Mouse (Mus musculus): ENCODE results near the gene Dlgap1.

The Dlgap1 gene

DNA sequence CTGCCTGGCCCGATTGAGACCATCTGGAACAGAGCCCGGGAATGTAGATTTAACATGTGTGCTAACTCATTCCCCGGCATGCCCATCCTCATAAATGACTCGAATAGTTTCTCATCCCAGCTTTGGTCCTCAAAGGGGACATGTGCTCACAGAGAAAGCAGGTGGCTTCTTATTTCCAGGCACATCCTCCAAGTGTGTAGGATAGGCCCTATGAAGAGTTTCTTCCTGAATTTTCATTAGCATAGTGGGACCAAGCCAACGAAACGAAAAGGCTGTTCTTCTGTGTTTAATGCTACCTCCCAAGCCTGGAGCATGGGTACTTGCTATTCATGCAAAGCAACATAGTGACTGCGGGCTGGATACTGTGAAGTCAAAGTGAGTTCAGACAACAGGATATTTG is 503.3 kb downstream of the Dlgap1 start:
- DNase-seq: peak; percentile 45

- DNase-seq: no peak
These were observed 505.0 kb downstream of the Dlgap1 start for GRCm38 (mm10) chr17:70473871-70474270.

GRCm38 (mm10) chr17:70483716-70484115 is 514.8 kb downstream of the Dlgap1 start:
- no peak for DNase-seq

DNA sequence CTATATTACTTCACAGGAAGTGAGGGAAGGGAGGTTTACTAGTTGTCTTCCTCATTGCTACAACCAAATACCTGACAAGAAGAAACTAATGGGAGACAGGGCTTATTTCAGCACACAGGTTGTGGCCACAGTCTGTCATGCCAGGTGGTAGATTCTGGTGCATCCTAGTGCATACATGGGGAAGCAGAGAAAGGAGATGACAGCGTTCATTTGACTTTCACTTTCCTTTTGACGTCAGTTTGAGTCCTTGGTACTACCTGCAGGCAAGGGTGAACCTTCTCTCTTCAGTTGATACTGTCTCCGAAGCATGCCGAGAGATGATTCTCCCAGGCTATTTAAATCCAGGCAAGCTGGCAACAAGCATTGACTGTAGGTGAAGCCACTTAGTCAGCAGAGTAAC is 516.8 kb downstream of the Dlgap1 start:
- DNase-seq: no peak

DNA sequence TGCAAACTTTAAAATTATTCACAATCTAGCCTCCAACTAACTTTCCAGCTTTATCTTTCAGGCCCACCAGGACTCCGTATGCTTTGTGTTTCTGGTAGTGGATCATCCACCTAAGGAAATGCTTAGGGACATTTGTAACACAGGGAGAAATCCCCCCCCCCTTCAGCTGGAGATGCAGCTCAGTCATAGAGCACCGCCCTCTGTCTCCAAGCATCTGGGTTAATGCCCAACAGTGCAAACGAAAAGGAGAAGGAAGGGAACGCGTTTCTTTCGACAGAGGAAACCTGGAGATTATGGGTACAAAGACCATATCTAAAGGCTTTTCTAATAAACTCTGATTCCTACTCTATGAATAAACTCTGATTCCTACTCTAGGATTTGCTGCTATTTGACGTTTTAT is 517.4 kb downstream of the Dlgap1 start:
- DNase-seq: no peak

- no peak for DNase-seq
These were observed 518.0 kb downstream of the Dlgap1 start for GRCm38 (mm10) chr17:70486831-70487230.

- peak; percentile 92 for DNase-seq
These were observed 520.0 kb downstream of the Dlgap1 start for GRCm38 (mm10) chr17:70488784-70489265.

DNA sequence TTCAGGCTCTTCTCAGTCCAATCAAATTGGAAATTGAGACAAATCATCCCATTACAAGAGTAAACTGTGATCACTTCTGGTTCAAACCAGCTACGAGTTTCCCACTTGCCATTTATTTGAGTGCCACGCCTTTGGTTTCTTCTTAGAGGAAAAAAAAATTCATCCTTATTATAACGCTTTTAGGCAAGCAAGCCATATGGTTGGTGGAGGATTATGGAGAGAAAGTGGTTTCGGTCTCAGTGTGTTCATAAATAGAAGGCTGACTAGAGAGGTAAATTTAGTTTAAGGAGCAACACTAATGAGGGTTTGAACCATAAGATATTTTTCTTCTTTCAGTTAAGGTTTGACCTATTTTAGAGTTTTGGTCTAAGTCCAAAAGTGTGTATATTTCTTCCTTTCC is 522.7 kb downstream of the Dlgap1 start:
- no peak for DNase-seq

DNA sequence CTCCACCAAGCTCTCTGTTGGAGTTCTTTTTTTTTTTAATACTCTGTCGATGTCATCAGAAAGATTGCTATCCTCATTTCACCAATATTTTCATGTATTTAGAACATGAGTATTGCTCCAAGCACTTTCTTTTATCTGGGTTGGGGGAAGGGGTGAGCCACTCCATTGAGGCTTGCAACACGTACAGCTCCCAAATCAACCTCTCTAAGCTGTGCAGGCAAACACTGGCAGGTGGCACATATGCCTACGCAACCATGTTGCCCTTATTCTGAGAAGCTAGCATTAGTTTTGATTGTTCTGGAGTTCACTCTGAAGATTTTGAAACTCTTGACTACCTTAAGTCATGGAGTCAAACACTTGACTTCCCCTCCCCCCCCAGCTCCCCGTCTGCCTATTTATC is 525.5 kb downstream of the Dlgap1 start:
- peak; percentile 50 for DNase-seq

DNA sequence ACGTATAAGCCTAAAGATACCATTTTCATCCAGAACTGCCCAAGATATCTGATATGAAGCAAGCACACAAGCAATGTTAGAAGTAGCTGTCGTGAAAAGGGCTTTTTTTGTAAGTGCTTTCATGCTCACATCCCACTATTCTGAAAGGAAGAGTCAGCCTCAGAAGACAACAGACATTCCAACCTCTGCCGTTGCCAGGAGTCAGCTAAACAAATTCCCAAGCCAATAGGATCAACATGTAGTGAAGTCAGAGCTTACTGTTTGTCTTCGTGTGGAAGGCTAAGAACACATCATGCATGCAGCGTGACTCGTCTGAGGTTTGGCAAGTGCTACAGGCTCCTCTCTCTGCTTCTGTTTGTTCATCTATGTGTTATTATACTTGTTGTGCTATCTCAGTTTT is 529.4 kb downstream of the Dlgap1 start:
- no peak for DNase-seq

GRCm38 (mm10) chr17:70501933-70502332 is 533.1 kb downstream of the Dlgap1 start:
- no peak for DNase-seq

DNA sequence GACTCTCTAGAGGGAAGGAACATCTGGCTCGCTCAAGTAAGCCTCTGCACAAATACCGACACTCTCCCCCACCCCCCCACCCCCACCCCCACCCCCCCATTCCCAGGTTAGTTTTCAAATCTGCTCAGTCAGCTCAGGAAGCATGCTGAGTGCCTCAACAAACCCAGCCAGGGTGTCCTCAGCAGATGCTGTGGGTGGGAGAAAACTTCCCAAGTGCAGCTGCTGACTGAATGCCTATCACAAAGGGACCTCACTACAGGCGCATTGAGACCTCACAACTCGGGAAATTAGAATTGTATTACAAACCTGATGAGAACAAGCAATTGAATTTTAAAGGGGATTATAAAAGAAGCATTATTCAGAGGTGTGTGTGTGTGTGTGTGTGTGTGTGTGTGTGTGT is 538.9 kb downstream of the Dlgap1 start:
- no peak for DNase-seq

DNA sequence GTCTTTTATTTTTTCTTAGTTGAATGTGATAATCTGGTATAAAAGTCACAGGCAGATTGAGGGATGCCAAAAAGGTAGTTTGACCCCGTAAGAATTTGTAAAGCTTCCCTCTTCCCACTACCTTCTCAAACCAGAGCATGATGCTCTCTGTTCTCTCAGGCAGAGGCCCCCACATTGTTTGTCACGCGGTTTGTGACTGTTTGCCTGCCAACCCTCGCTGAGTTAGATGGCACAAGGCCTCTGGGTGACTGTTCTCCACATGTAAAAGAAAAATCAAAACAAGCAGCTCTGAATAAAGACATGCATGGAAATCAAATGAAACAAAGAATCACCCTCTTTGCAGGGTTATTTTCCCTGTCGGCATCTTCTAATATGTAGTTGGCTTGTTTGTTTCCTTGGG is 541.6 kb downstream of the Dlgap1 start:
- DNase-seq: peak; percentile 45

GRCm38 (mm10) chr17:70511401-70511800 is 542.5 kb downstream of the Dlgap1 start:
- no peak for DNase-seq

DNA sequence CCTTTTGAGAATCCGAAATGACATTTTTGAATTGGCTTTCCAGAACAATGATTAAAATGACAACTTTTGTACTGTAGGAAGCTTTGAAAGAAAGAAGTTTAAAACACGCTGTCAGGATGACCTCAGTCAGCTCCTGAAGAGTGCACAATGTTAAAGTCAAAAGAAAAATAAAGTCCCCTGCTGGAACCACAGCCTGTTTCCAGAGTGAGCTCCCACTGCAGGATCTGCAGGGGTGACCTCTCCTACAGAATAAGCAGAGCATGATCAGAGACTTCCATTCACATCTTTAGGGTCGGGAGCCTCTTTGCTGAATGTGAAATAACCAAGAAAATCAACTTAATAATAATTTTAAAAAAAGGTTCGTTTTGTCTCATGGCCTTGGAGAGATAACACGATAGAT is 544.9 kb downstream of the Dlgap1 start:
- no peak for DNase-seq

GRCm38 (mm10) chr17:70516506-70516905 is 547.6 kb downstream of the Dlgap1 start:
- DNase-seq: no peak

DNA sequence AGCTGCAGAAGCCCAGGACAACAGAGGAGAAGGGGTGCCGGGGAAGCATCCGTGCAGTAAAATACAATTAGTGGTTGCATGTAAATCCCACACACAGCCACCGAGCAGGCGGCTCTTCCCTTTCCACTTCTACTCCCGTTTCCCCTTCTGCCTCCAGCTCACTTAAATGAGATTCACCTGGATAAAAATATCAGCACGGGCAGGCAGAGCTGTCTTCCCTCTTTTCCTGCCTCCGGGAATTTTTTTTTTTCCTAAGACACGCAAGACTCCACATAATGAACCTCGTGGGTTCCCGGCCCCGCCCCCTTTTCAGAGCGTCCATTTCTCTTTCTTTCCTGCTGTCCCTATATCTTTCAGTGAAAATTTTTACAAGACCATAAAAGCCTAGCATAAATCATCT is 548.5 kb downstream of the Dlgap1 start:
- DNase-seq: no peak

DNA sequence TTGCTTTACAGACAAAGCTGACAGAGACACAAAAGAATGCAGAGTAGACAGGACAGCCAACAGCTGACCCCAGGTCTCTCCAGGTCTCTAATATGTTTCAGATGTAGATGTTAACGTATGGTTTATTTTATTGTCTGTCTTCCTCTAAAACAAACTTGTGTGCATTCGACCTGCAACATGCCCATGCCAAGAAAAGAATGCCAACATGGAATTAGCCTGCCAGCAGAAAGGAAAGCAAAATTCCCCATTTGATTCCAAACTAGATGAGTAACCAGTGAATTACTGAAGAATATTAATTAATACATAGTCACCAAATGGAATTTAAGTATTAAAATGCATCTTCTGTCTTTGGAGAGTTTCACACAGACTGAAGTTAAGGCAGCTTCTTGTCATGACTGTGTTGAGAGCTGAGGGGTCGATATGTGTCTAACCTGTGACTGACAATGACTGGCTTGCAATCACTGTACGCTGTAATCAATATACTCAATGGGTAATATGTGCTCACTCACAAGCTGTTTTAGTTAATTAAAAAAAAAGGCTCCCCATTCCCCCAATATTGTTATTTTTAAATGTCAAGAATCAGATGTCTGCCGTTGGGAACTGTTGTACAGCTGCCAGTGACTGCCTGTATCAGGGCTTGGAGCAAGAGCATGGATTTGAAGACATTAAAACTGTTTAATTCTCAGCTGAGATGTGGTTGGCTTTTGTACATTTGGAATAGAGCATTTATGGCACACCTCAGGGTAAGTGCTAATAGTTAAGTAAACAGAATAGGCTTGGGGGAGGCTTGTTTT is 552.4 kb downstream of the Dlgap1 start:
- peak; percentile 62 for DNase-seq

DNA sequence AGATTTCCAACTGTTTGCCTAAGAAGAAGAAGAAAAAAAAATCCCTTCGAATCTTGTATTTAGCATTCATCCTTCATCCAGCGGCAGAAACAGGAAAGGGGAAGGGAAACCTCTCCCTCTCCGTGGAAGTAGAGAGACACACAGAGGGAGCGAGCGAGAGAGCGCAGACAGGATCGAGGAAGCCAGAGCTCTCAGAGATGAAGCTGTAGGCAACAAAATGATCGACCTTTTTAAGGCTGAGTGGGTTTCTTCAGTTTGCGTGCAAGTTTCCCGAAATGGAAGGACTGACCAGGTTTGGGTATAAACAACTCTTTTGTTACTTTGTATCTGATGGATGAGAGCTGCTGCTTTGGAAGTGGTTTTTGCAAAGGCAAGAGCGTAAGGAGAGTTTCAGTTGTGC is 553.1 kb downstream of the Dlgap1 start:
- no peak for DNase-seq

DNA sequence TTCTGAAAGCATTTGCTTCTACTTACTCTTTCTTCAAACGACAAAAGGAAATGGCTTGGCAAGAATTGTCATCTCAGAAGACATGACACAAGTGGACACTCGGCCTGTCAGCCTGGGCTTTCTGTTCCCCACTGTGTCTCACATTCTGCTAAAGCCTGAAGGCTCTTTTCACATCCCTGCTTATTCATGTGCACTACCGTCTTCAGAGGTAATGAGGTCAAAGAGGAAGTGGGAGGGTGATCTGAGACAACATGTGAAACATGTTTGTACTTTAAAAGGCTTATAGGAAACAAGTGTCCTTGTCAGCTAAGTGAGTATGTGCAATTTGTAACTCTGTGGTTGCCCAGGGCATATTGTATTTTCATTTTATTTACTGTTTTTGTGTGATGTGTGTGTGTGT is 557.1 kb downstream of the Dlgap1 start:
- DNase-seq: no peak

DNA sequence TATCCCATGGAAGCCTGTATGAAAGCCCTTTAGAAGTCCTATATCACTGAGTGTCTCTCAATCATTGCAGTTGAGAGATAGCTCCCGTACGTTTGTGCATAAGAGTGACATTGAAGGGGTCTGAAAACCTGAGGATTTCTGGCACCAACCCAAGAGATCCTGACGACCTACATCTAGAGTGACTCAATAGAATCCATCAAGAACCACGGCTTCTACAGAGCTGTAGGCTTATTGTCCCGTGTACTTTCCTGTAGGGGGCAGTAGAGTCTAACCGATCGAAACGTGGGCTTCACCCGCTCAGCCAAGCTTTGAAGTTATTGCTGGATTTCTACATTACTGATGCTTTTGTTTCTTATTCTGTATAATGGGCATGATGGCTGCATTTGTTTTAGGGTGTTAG is 558.2 kb downstream of the Dlgap1 start:
- DNase-seq: peak; percentile 58

GRCm38 (mm10) chr17:70528196-70529187 is 559.6 kb downstream of the Dlgap1 start:
- DNase-seq: no peak

DNA sequence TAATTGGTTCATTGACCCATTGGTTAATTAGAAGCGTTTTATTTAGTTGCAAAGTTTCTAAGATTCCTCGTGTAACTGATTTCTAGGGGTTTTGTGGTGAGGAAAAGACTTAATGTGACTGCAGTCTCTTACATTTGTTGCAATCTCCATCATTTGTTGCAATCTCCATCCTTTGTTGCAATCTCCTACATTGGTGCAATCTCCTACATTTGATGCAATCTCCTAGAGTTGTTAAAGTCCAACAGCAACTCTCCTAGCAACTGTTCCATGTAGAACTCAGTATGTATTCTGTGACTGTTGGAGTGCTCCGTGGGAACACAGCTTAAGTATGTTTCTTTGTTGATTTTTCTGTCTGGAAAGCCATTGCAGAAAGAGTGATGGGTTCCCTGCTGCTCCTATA is 565.4 kb downstream of the Dlgap1 start:
- no peak for DNase-seq

GRCm38 (mm10) chr17:70541816-70542215 is 572.9 kb downstream of the Dlgap1 start:
- no peak for DNase-seq

All from layer of hippocampus, adult 9-11 months (tissue).